Mouse (Mus musculus) common myeloid progenitor, adult 5-6 weeks (primary cell): Measurements from ENCODE around the gene Fnbp1. TPM values are rescaled to one million over a fixed set of nuclear protein-coding genes. Genes with fewer than 3 reads are reported as not detected.

Experiments
- ATAC-seq: replicated peaks from 2 replicates; pipeline ENCODE4 v1.8.0; 2016; ENCODE audit warnings: low read depth, mild to moderate bottlenecking, moderate TSS enrichment, inconsistent platforms; ENCODE audit not compliant: poor library complexity, severe bottlenecking
- total RNA-seq: library from RNA; stranded (forward); fragments of 200-1000, 187-1606 nt; gene quantifications from 2 replicates; pipeline ENCODE4 v1.2.3, GENCODE M21; 2017

Fnbp1 gene
- total RNA-seq, 1 experiment from 2014 or later = 43.4 TPM

GRCm38 (mm10) chr2:31076351-31077140 lies 65.3 kb downstream of the Fnbp1 start:
- ATAC-seq = no peak

- no peak for ATAC-seq
Measured at GRCm38 (mm10) chr2:31075836-31076235, 66.0 kb downstream of the Fnbp1 start.

GRCm38 (mm10) chr2:31075168-31075567 lies 66.6 kb downstream of the Fnbp1 start:
- ATAC-seq = 0 out of 2 replicates have a peak, but pooled peaks have one; percentile 18

- ATAC-seq = no peak
Measured at GRCm38 (mm10) chr2:31069506-31069905, 72.3 kb downstream of the Fnbp1 start.

- ATAC-seq = no peak
Measured at GRCm38 (mm10) chr2:31069114-31069445, 72.7 kb downstream of the Fnbp1 start.

GRCm38 (mm10) chr2:31068246-31069113 lies 73.3 kb downstream of the Fnbp1 start:
- no peak for ATAC-seq

GRCm38 (mm10) chr2:31067696-31068245 lies 74.0 kb downstream of the Fnbp1 start:
- ATAC-seq = no peak

- no peak for ATAC-seq
Measured at GRCm38 (mm10) chr2:31067059-31067595, 74.7 kb downstream of the Fnbp1 start.

GRCm38 (mm10) chr2:31066019-31066789 lies 75.6 kb downstream of the Fnbp1 start:
- ATAC-seq = no peak

GRCm38 (mm10) chr2:31061868-31062628 lies 79.8 kb downstream of the Fnbp1 start:
- ATAC-seq = peak; percentile 77

GRCm38 (mm10) chr2:31060787-31061730 lies 80.7 kb downstream of the Fnbp1 start:
- ATAC-seq = peak; percentile 83

GRCm38 (mm10) chr2:31060271-31060670 lies 81.5 kb downstream of the Fnbp1 start:
- ATAC-seq = no peak

- no peak for ATAC-seq
Measured at GRCm38 (mm10) chr2:31058443-31058842, 83.4 kb downstream of the Fnbp1 start.

GRCm38 (mm10) chr2:31057549-31058177 lies 84.1 kb downstream of the Fnbp1 start:
- ATAC-seq = no peak

- ATAC-seq = no peak
Measured at GRCm38 (mm10) chr2:31056070-31056469, 85.7 kb downstream of the Fnbp1 start.

GRCm38 (mm10) chr2:31053851-31054340 lies 87.9 kb downstream of the Fnbp1 start:
- ATAC-seq = no peak

GRCm38 (mm10) chr2:31053426-31053825 lies 88.4 kb downstream of the Fnbp1 start:
- ATAC-seq = no peak
